In the genomic region with DNA sequence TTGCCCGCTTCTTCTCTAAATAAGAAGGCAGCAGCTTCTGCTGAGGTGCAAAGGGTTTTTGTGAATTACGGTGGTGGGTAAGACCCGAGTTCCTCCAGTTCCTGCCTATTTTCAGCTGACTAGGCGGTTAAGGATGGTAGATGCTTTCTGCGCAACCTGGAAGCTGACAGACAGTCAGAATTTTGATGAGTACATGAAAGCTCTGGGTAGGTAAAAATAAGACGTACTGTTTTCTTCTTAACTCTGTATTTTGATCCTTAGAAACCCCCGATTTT, we compare ENCODE assay signal across 8 mouse cellular contexts. TPM values are rescaled to one million over a fixed set of nuclear protein-coding genes. Genes with fewer than 3 reads are reported as not detected.
DNase-seq lines count a peak whose midpoint lies in the region; ATAC-seq and TF ChIP-seq lines count a peak whose summit lies in the region.

A gene (plus strand): TSS at position 6 of the 275 bp plus-strand sequence.

- peak within 1 kb of the TSS; percentile 39 for H3K4me3 ChIP-seq in left cerebral cortex, adult 2 months
- no peak within 1 kb of the TSS for H3K4me3 ChIP-seq in intestine, embryonic 15.5 days (replicated peaks)
- no peak within 1 kb of the TSS for H3K4me3 ChIP-seq in myocyte

- no peak within 1 kb of the TSS for H3ac ChIP-seq in myocyte (ENCODE audit: control insufficient read depth, insufficient read length)

- H3K9me3 ChIP-seq in intestine, embryonic 15.5 days = no peaks in the 10 kb centered on the region

- no peak for TF ChIP-seq CTCF in left cerebral cortex, adult 2 months (IDR thresholded peaks at IDR 0.05)

- whole genome bisulfite sequencing in intestine, embryonic 15.5 days = 25% methylated on average over 7 of the region's 7 CpGs

- intact Hi-C loops in left cerebral cortex, adult 2 months (cut with DNase I) = loop anchor here (2.0 to 5.0 kb wide), 2 partner anchors 40 to 42 kb away; no protein-coding TSS in a partner anchor

- TF ChIP-seq POLR2A in myocyte (IDR thresholded peaks at IDR 0.05; ENCODE audit: insufficient read length, low read depth) = no peak

- no peaks in the 10 kb centered on the region for H3K4me1 ChIP-seq in intestine, embryonic 15.5 days (replicated peaks)

- no peak within 1 kb of the TSS for H3K9ac ChIP-seq in intestine, embryonic 15.5 days

- ATAC-seq in intestine, embryonic 15.5 days = no peak

- no peaks in the 10 kb centered on the region for H3K36me3 ChIP-seq in intestine, embryonic 15.5 days
- no peaks in the 10 kb centered on the region for H3K36me3 ChIP-seq in myocyte (ENCODE audit: control insufficient read depth, insufficient read depth)

- H3K27ac ChIP-seq in left cerebral cortex, adult 2 months = peak within 1 kb of the TSS; percentile 76
- H3K27ac ChIP-seq in intestine, embryonic 15.5 days = peak within 1 kb of the TSS; percentile 32

- DNase-seq in adrenal gland, postnatal 10 days = no peak
- no peak for DNase-seq in adrenal gland, postnatal 14 days
- DNase-seq in left cerebral cortex, adult 2 months (ENCODE audit: extremely low spot score in 1 of 2, low spot score in 2 of 2) = no peak
- no peak for DNase-seq in left cerebral cortex, adult 11 months (ENCODE audit: low spot score)
- no peak for DNase-seq in adrenal gland, adult (ENCODE audit: inconsistent age in 2 of 2, low spot score in 1 of 2)
- no peak for DNase-seq in thymus, postnatal 36 days

- peak within 1 kb of the TSS; percentile 25 for H3K4me2 ChIP-seq in intestine, embryonic 15.5 days (replicated peaks)
- H3K4me2 ChIP-seq in myocyte (ENCODE audit: low read depth) = peak within 1 kb of the TSS; percentile 27

- H3K79me2 ChIP-seq in myocyte (ENCODE audit: control insufficient read depth, insufficient read depth) = no peaks in the 10 kb centered on the region

- H3K27me3 ChIP-seq in intestine, embryonic 15.5 days (replicated peaks) = no peaks in the 10 kb centered on the region
- H3K27me3 ChIP-seq in myocyte (ENCODE audit: control insufficient read depth, insufficient read depth, insufficient read length) = no peaks in the 10 kb centered on the region

TF ChIP-seq in myocyte, 11 proteins besides CTCF, POLR2A, EP300 and RAD21:
- no peak for TF ChIP-seq MYOD1 (IDR thresholded peaks at IDR 0.05; ENCODE audit: control insufficient read depth in 1 of 3, insufficient read length in 2 of 3, low read depth in 2 of 3)
- TF ChIP-seq USF1 (IDR thresholded peaks at IDR 0.05; ENCODE audit: low read depth) = no peak
- no peak for TF ChIP-seq MYOG (IDR thresholded peaks at IDR 0.05; ENCODE audit: control insufficient read depth in 1 of 3, insufficient read depth in 1 of 3, insufficient read length in 2 of 3, low read depth in 2 of 3)
- no peak for TF ChIP-seq TCF12 (IDR thresholded peaks at IDR 0.05; ENCODE audit: insufficient read depth, poor library complexity, severe bottlenecking)
- TF ChIP-seq MAX (IDR thresholded peaks at IDR 0.05; ENCODE audit: low read depth) = no peak
- no peak for TF ChIP-seq POLR2AphosphoS2 (IDR thresholded peaks at IDR 0.05; ENCODE audit: insufficient read length, low read depth)

RNA-seq across cellular contexts. Expression of the gene that starts here (rescaled TPM):
- 10 to 100 TPM; 12.0 to 15.9 TPM for total RNA-seq in adrenal gland, postnatal 10 days (2021)
- 4.5 and 8.7 TPM in 2 replicates for total RNA-seq in adrenal gland, postnatal 14 days (2021)
- 10 to 100 TPM; 48.7 to 65.4 TPM for total RNA-seq in left cerebral cortex, adult 2 months (2021)
- polyA plus RNA-seq in intestine, embryonic 15.5 days (2015; fragmentation: Nextera tagmentation; extraction: Ambion mirVana) = 44.7 and 54.5 TPM in 2 replicates
- 0.11 TPM for polyA plus RNA-seq in myocyte (2012; fragmentation: generic; extraction: Trizol)

Comparison
In these comparisons a context has a peak if more than half of its experiments do, and no peak if none do; other contexts are left out.
1. RNA of the gene that starts here (polyA plus RNA-seq): 44.7 to 54.5 TPM in intestine, embryonic 15.5 days; 0.11 TPM in myocyte (single experiment); every median in the first group is over 10 times any median in the second.